Mouse (Mus musculus): Measurements from ENCODE around the gene Vsir. TPM values are rescaled to one million over a fixed set of nuclear protein-coding genes. Genes with fewer than 3 reads are reported as not detected.

The Vsir gene
- polyA plus RNA-seq, 1 experiment from 2014 or later = 2.2 TPM

GRCm38 (mm10) chr10:60344111-60344510 lies 2.5 kb upstream of the Vsir start:
- Histone ChIP-seq H3K27ac (no peak overlapping the region), H3K4me2 (replicated peaks) (no peak overlapping the region), H3K36me3 (no peaks in the 10 kb centered on the region), H3K9ac (no peak overlapping the region), H3K9me3 (no peaks in the 10 kb centered on the region), H3K4me3 (no peak overlapping the region), H3K4me1 (peaks cover 25% of the 10 kb centered on the region), H3K27me3 (0 out of 2 replicates have a peak, but pooled peaks cover 7% of the 10 kb centered on the region)
- ATAC-seq (ENCODE audit: insufficient number of reproducible peaks, insufficient read depth, low FRiP score, low TSS enrichment) = no peak
- WGBS = 69% methylated on average over 3 of the region's 3 CpGs

- Histone ChIP-seq H3K9me3 (no peaks in the 10 kb centered on the region), H3K4me1 (peaks cover 36% of the 10 kb centered on the region), H3K9ac (no peak overlapping the region), H3K4me2 (replicated peaks) (0 out of 2 replicates have a peak overlapping the region, but pooled peaks have one; percentile 56), H3K27me3 (0 out of 2 replicates have a peak, but pooled peaks cover 7% of the 10 kb centered on the region), H3K4me3 (no peak overlapping the region), H3K36me3 (no peaks in the 10 kb centered on the region), H3K27ac (no peak overlapping the region)
- no peak for ATAC-seq (ENCODE audit: insufficient number of reproducible peaks, insufficient read depth, low FRiP score, low TSS enrichment)
- WGBS = 80% methylated on average over 4 of the region's 4 CpGs
Measured at GRCm38 (mm10) chr10:60346056-60346455, 595 bp upstream of the Vsir start.

GRCm38 (mm10) chr10:60347768-60348610 lies 1.3 kb downstream of the Vsir start:
- no peak overlapping the region for H3K9ac ChIP-seq
- 0 out of 2 replicates have a peak, but pooled peaks cover 7% of the 10 kb centered on the region for H3K27me3 ChIP-seq
- 34% methylated on average over 9 of the region's 9 CpGs for WGBS

GRCm38 (mm10) chr10:60349056-60349455 lies 2.4 kb downstream of the Vsir start:
- H3K4me1 ChIP-seq = peaks cover 60% of the 10 kb centered on the region
- no peak overlapping the region for H3K4me2 ChIP-seq (replicated peaks)
- no peak for ATAC-seq (ENCODE audit: insufficient number of reproducible peaks, insufficient read depth, low FRiP score, low TSS enrichment)
- no peak overlapping the region for H3K27ac ChIP-seq
- H3K9me3 ChIP-seq = no peaks in the 10 kb centered on the region
- H3K36me3 ChIP-seq = no peaks in the 10 kb centered on the region
- WGBS = 35% methylated on average over 6 of the region's 6 CpGs
- no peak overlapping the region for H3K4me3 ChIP-seq
- 0 out of 2 replicates have a peak, but pooled peaks cover 7% of the 10 kb centered on the region for H3K27me3 ChIP-seq
- no peak overlapping the region for H3K9ac ChIP-seq

More at GRCm38 (mm10) chr10:60347768-60348610, 1.3 kb downstream of the Vsir start:
- ATAC-seq (ENCODE audit: insufficient number of reproducible peaks, insufficient read depth, low FRiP score, low TSS enrichment) = no peak
- Histone ChIP-seq H3K4me2 (replicated peaks) (peak overlapping the region; percentile 56; the same call in 1 of the 2 replicates), H3K4me1 (peaks cover 51% of the 10 kb centered on the region), H3K9me3 (no peaks in the 10 kb centered on the region), H3K27ac (no peak overlapping the region), H3K36me3 (no peaks in the 10 kb centered on the region), H3K4me3 (no peak overlapping the region)

- H3K4me2 ChIP-seq (replicated peaks) = no peak overlapping the region
- H3K36me3 ChIP-seq = no peaks in the 10 kb centered on the region
- 0 out of 2 replicates have a peak, but pooled peaks cover 7% of the 10 kb centered on the region for H3K27me3 ChIP-seq
- no peak overlapping the region for H3K27ac ChIP-seq
- no peak for ATAC-seq (ENCODE audit: insufficient number of reproducible peaks, insufficient read depth, low FRiP score, low TSS enrichment)
- H3K9ac ChIP-seq = no peak overlapping the region
- H3K4me3 ChIP-seq = no peak overlapping the region
- H3K9me3 ChIP-seq = no peaks in the 10 kb centered on the region
- WGBS = 93% methylated on average over 5 of the region's 5 CpGs
- H3K4me1 ChIP-seq = peaks cover 60% of the 10 kb centered on the region
Measured at GRCm38 (mm10) chr10:60349644-60350043, 3.0 kb downstream of the Vsir start.

- 47% methylated on average over 5 of the region's 5 CpGs for WGBS
- 0 out of 2 replicates have a peak, but pooled peaks cover 7% of the 10 kb centered on the region for H3K27me3 ChIP-seq
- H3K9ac ChIP-seq = no peak overlapping the region
- no peak overlapping the region for H3K4me3 ChIP-seq
- H3K27ac ChIP-seq = peak overlapping the region; percentile 80; the same call in 1 of the 2 replicates
- H3K4me1 ChIP-seq = peaks cover 65% of the 10 kb centered on the region
- no peaks in the 10 kb centered on the region for H3K9me3 ChIP-seq
- H3K4me2 ChIP-seq (replicated peaks) = peak overlapping the region; percentile 33
- no peak for ATAC-seq (ENCODE audit: insufficient number of reproducible peaks, insufficient read depth, low FRiP score, low TSS enrichment)
- no peaks in the 10 kb centered on the region for H3K36me3 ChIP-seq
Measured at GRCm38 (mm10) chr10:60350077-60350804, 3.6 kb downstream of the Vsir start.

GRCm38 (mm10) chr10:60350805-60351167 lies 4.1 kb downstream of the Vsir start:
- Histone ChIP-seq H3K4me2 (replicated peaks) (peak overlapping the region; percentile 33), H3K9me3 (no peaks in the 10 kb centered on the region), H3K4me3 (no peak overlapping the region), H3K4me1 (peaks cover 67% of the 10 kb centered on the region), H3K27me3 (0 out of 2 replicates have a peak, but pooled peaks cover 7% of the 10 kb centered on the region), H3K9ac (no peak overlapping the region), H3K36me3 (no peaks in the 10 kb centered on the region), H3K27ac (peak overlapping the region; percentile 80)
- 14% methylated on average over 3 of the region's 3 CpGs for WGBS
- ATAC-seq (ENCODE audit: insufficient number of reproducible peaks, insufficient read depth, low FRiP score, low TSS enrichment) = 0 out of 2 replicates have a peak, but pooled peaks have one; percentile 19

- H3K4me1 ChIP-seq = peaks cover 67% of the 10 kb centered on the region
- no peaks in the 10 kb centered on the region for H3K9me3 ChIP-seq
- no peaks in the 10 kb centered on the region for H3K36me3 ChIP-seq
- ATAC-seq (ENCODE audit: insufficient number of reproducible peaks, insufficient read depth, low FRiP score, low TSS enrichment) = 0 out of 2 replicates have a peak, but pooled peaks have one; percentile 8
- whole genome bisulfite sequencing = 11% methylated on average over 3 of the region's 3 CpGs
- H3K27me3 ChIP-seq = 0 out of 2 replicates have a peak, but pooled peaks cover 7% of the 10 kb centered on the region
- no peak overlapping the region for H3K9ac ChIP-seq
- H3K4me3 ChIP-seq = no peak overlapping the region
- no peak overlapping the region for H3K4me2 ChIP-seq (replicated peaks)
- peak overlapping the region; percentile 80 for H3K27ac ChIP-seq
Measured at GRCm38 (mm10) chr10:60351248-60351647, 4.6 kb downstream of the Vsir start.

- H3K27me3 ChIP-seq = 0 out of 2 replicates have a peak, but pooled peaks cover 3% of the 10 kb centered on the region
- H3K36me3 ChIP-seq = no peaks in the 10 kb centered on the region
- H3K4me1 ChIP-seq = peaks cover 61% of the 10 kb centered on the region
- peak; percentile 29; the same call in 1 of the 2 replicates for ATAC-seq (ENCODE audit: insufficient number of reproducible peaks, insufficient read depth, low FRiP score, low TSS enrichment)
- H3K9me3 ChIP-seq = no peaks in the 10 kb centered on the region
- H3K27ac ChIP-seq = peak overlapping the region; percentile 80
- no peak overlapping the region for H3K4me2 ChIP-seq (replicated peaks)
- H3K4me3 ChIP-seq = no peak overlapping the region
- 23% methylated on average over 7 of the region's 7 CpGs for WGBS
- H3K9ac ChIP-seq = no peak overlapping the region
Measured at GRCm38 (mm10) chr10:60351761-60352455, 5.3 kb downstream of the Vsir start.

- H3K9ac ChIP-seq = no peak overlapping the region
- peaks cover 49% of the 10 kb centered on the region for H3K4me1 ChIP-seq
- no peak overlapping the region for H3K4me3 ChIP-seq
- 49% methylated on average over 5 of the region's 5 CpGs for WGBS
- H3K36me3 ChIP-seq = no peaks in the 10 kb centered on the region
- no peak overlapping the region for H3K4me2 ChIP-seq (replicated peaks)
- ATAC-seq (ENCODE audit: insufficient number of reproducible peaks, insufficient read depth, low FRiP score, low TSS enrichment) = no peak
- no peaks in the 10 kb centered on the region for H3K9me3 ChIP-seq
- no peaks in the 10 kb centered on the region for H3K27me3 ChIP-seq
- 0 out of 2 replicates have a peak overlapping the region, but pooled peaks have one; percentile 30 for H3K27ac ChIP-seq
Measured at GRCm38 (mm10) chr10:60353241-60354002, 6.8 kb downstream of the Vsir start.

GRCm38 (mm10) chr10:60354003-60354325 lies 7.3 kb downstream of the Vsir start:
- H3K27me3 ChIP-seq = no peaks in the 10 kb centered on the region
- H3K4me1 ChIP-seq = peaks cover 44% of the 10 kb centered on the region
- no peaks in the 10 kb centered on the region for H3K9me3 ChIP-seq
- 89% methylated on average over 4 of the region's 4 CpGs for WGBS
- no peak overlapping the region for H3K4me3 ChIP-seq
- H3K27ac ChIP-seq = no peak overlapping the region
- no peak for ATAC-seq (ENCODE audit: insufficient number of reproducible peaks, insufficient read depth, low FRiP score, low TSS enrichment)
- H3K4me2 ChIP-seq (replicated peaks) = no peak overlapping the region
- no peak overlapping the region for H3K9ac ChIP-seq
- H3K36me3 ChIP-seq = no peaks in the 10 kb centered on the region
